Mouse (Mus musculus) hindbrain, embryonic 11.5 days (tissue): Measurements from ENCODE around the gene 2210016L21Rik. TPM values are rescaled to one million over a fixed set of nuclear protein-coding genes. Genes with fewer than 3 reads are reported as not detected.
"Not testable (repeated sequence)": the region's sequence is repeated elsewhere in the genome, so short reads cannot be mapped to it uniquely, and the experiment has no call there.

ENCODE experiments used
- ATAC-seq: fragments of 200-750 bp; cut with Nextera tagmentation; 2 replicates; pipeline ENCODE4 v1.8.0; 2017; ENCODE audit warnings: mild to moderate bottlenecking, moderate TSS enrichment, moderate library complexity; ENCODE audit not compliant: low FRiP score
- DNase-seq: peaks from one replicate; pipeline ENCODE4 v3.0.0-alpha.2; 2015; ENCODE audit warnings: low spot score
- H3K27ac ChIP-seq: fragments of 300-500 bp; sonication (generic); 2 replicates; pipeline ENCODE4 v1.5.1; 2014; ENCODE audit warnings: mild to moderate bottlenecking, low read depth, low read length
- H3K27me3 ChIP-seq: fragments of 300-500 bp; sonication (generic); 2 replicates; pipeline ENCODE4 v1.6.1; 2014; ENCODE audit warnings: mild to moderate bottlenecking, low read length, moderate library complexity, mixed read lengths; ENCODE audit not compliant: control insufficient read depth, insufficient read depth
- H3K36me3 ChIP-seq: fragments of 300-500 bp; sonication (generic); 2 replicates; pipeline ENCODE4 v1.6.1; 2014; ENCODE audit warnings: mild to moderate bottlenecking, low read length, moderate library complexity, mixed read lengths; ENCODE audit not compliant: control insufficient read depth, insufficient read depth
- H3K4me1 ChIP-seq: fragments of 300-500 bp; sonication (generic); replicated peaks from 2 replicates; pipeline ENCODE4 v1.6.1; 2014; ENCODE audit warnings: low read length, mixed read lengths; ENCODE audit not compliant: control insufficient read depth, insufficient read depth
- H3K4me2 ChIP-seq: fragments of 300-500 bp; sonication (generic); replicated peaks from 2 replicates; pipeline ENCODE4 v1.6.1; 2014; ENCODE audit warnings: mild to moderate bottlenecking, low read depth, low read length
- H3K4me3 ChIP-seq: fragments of 300-500 bp; sonication (generic); 2 replicates; pipeline ENCODE4 v1.5.1; 2014; ENCODE audit warnings: low read depth, low read length
- H3K9ac ChIP-seq: fragments of 300-500 bp; sonication (generic); 2 replicates; pipeline ENCODE4 v1.6.1; 2014; ENCODE audit warnings: low read depth, low read length
- H3K9me3 ChIP-seq: fragments of 300-500 bp; sonication (generic); 2 replicates; pipeline ENCODE4 v1.6.1; 2016; ENCODE audit warnings: low read length; ENCODE audit not compliant: control insufficient read depth
- WGBS: fragments of 180-500 bp; shearing (Covaris S2); extraction: QIAGEN DNeasy Blood & Tissue Kit; methylation state at CpG from one replicate; pipeline ENCODE4 v1.1.7; 2014; 5-methylcytosine and 5-hydroxymethylcytosine counted together
- polyA plus RNA-seq: library from polyadenylated mRNA; unstranded; fragments of >200 nt; fragmentation: Nextera tagmentation; extraction: Ambion mirVana; gene quantifications from 2 replicates; pipeline ENCODE4 v1.2.1, GENCODE M21; 2014

The 2210016L21Rik gene
- polyA plus RNA-seq, 1 experiment from 2014 or later, result 57.4 TPM

DNA sequence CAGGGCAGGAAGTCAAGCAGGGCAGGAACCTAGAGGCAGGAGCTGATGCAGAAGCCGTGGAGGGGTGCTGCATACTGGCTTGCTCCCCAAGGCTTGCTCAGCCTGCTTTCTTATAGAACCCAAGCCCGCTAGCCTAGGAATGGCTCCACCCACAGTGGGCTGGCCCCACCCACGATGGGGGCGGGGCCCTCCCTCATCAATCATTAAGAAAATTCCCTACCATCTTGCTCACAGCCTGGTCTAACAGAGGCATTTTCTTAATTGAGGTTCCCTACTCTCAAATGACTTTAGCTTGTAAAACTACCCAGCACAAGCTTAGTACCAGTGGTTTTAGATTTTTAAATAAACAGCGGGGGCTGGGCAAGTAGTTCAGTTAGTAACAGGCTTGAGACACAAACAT is 10.3 kb upstream of the 2210016L21Rik start:
- no peaks in the 10 kb centered on the region for H3K9me3 ChIP-seq
- H3K4me2 ChIP-seq, result no peak overlapping the region
- H3K27me3 ChIP-seq, result no peaks in the 10 kb centered on the region
- no peaks in the 10 kb centered on the region for H3K36me3 ChIP-seq
- ATAC-seq (no peak), DNase-seq (no peak)
- 65% methylated on average over 5 of the region's 5 CpGs for WGBS
- H3K9ac ChIP-seq, result no peak overlapping the region
- no peak overlapping the region for H3K27ac ChIP-seq
- H3K4me3 ChIP-seq, result no peak overlapping the region
- H3K4me1 ChIP-seq, result no peaks in the 10 kb centered on the region

DNA sequence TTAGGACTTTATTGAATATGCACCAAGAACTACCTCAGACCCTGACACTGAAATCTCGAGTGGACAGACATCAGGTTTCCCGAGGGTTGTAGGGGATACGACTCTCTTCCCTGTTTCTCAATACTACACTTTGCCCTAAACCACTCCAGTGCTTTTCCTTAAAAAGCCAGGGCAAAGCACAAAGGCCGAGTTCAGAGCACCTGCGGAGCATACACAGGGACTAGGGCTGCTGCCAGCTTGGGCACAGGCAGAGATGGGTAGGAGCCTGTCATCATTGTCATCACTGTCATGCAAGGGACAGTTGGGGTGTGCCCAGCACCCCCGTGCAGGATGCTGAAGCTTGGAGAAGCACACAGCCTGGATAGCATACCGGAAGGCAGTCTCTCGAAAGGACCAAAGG is 8.8 kb upstream of the 2210016L21Rik start:
- no peaks in the 10 kb centered on the region for H3K4me1 ChIP-seq
- H3K4me3 ChIP-seq, result no peak overlapping the region
- H3K27me3 ChIP-seq, result no peaks in the 10 kb centered on the region
- DNase-seq (no peak), ATAC-seq (no peak)
- H3K36me3 ChIP-seq, result no peaks in the 10 kb centered on the region
- H3K9ac ChIP-seq, result no peak overlapping the region
- H3K4me2 ChIP-seq, result no peak overlapping the region
- no peak overlapping the region for H3K27ac ChIP-seq
- 83% methylated on average over 8 of the region's 8 CpGs for WGBS
- no peaks in the 10 kb centered on the region for H3K9me3 ChIP-seq

DNA sequence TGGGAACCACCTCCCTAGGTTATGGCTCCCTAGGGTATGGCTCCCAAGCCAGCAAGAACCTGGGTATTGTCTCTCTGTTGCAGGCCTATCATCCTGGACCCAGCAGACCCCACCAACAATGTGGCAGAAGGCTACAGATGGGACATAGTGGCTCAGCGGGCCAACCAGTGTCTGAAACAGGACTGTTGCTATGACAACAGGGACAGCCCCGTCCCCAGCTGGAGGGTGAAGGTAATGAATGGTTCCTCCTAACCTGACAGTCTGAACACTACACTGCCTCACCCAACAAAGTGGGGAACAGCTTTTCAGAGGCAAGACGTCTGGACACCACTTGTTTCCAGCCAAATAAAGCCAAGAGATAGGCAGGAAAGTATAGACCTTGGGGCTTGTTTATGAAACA is 6.1 kb upstream of the 2210016L21Rik start:
- WGBS, result 26% methylated on average over 3 of the region's 3 CpGs
- ATAC-seq (no peak; the same call in 1 of the 2 replicates), DNase-seq (peak; percentile 47)
- H3K4me3 ChIP-seq, result no peak overlapping the region
- H3K36me3 ChIP-seq, result no peaks in the 10 kb centered on the region
- no peak overlapping the region for H3K27ac ChIP-seq
- no peaks in the 10 kb centered on the region for H3K4me1 ChIP-seq
- no peak overlapping the region for H3K4me2 ChIP-seq
- H3K27me3 ChIP-seq, result no peaks in the 10 kb centered on the region
- no peaks in the 10 kb centered on the region for H3K9me3 ChIP-seq
- no peak overlapping the region for H3K9ac ChIP-seq

DNA sequence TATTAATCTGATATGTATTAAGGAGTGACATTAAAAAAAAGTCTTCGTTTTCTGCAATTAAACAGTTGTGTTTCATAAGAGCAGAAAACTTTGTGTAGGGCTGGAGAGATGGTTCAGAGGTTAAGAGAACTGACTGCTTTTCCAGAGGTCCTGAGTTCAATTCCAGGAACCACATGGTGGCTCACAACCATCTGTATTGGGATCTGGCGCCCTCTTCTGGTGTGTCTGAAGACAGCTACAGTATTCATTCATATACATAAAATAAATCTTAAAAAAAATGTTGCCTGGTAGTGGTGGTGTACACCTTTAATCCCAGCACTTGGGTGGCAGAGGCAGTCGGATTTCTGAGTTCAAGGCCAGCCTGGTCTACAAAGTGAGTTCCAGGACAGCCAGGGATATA is 820 bp upstream of the 2210016L21Rik start:
- not testable (repeated sequence) for ATAC-seq, H3K9me3 ChIP-seq, H3K27ac ChIP-seq, H3K4me3 ChIP-seq, H3K27me3 ChIP-seq, H3K4me2 ChIP-seq, DNase-seq, H3K36me3 ChIP-seq, H3K9ac ChIP-seq, H3K4me1 ChIP-seq
- 58% methylated on average over 3 of the region's 3 CpGs for WGBS

DNA sequence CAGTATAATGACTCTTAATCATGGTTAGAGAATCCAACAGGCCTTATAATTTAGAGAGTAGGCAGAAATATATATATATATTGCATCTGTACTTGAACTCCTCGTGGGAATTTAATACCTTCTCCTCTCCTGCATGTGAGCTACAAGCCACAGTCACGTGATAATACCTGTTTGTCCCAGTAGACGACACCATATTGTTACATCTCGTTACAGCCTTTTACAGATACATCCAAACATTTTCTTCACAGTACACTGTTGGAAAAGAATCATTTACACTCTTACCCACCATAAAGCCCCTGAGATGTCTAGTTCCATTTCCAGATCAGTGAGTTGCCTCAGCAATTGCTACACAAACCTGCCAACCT is 790 bp downstream of the 2210016L21Rik start:
- peak overlapping the region; percentile 92 for H3K9ac ChIP-seq
- H3K4me1 ChIP-seq, result no peaks in the 10 kb centered on the region
- 0 out of 2 replicates have a peak, but pooled peaks cover 3% of the 10 kb centered on the region for H3K36me3 ChIP-seq
- H3K27ac ChIP-seq, result no peak overlapping the region
- H3K27me3 ChIP-seq, result no peaks in the 10 kb centered on the region
- peak overlapping the region; percentile 90 for H3K4me3 ChIP-seq
- DNase-seq (no peak), ATAC-seq (no peak)
- peak overlapping the region; percentile 69 for H3K4me2 ChIP-seq
- 54% methylated on average over 4 of the region's 4 CpGs for WGBS
- H3K9me3 ChIP-seq, result no peaks in the 10 kb centered on the region

DNA sequence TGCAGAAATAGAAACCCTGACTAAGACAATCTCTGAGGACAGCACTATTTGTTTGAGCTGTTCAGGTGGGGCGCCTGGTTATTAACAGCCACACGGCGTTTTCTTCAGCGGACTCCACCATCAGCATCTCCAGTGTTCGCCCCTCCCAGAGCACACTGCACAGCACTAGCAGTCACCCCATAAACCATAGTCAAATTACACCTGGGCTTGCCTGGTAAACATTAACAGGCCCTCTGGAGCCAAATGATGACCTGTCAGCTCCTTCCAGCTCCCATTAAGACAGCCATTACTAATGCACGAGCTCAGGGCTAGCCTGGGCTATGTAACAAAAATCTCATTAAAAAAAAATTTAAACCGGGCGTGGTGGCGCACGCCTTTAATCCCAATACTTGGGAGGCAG is 3.1 kb downstream of the 2210016L21Rik start:
- DNase-seq (no peak), ATAC-seq (no peak)
- no peak overlapping the region for H3K4me2 ChIP-seq
- no peaks in the 10 kb centered on the region for H3K4me1 ChIP-seq
- H3K36me3 ChIP-seq, result 0 out of 2 replicates have a peak, but pooled peaks cover 9% of the 10 kb centered on the region
- no peak overlapping the region for H3K27ac ChIP-seq
- H3K9ac ChIP-seq, result no peak overlapping the region
- no peak overlapping the region for H3K4me3 ChIP-seq
- WGBS, result 98% methylated on average over 10 of the region's 10 CpGs
- no peaks in the 10 kb centered on the region for H3K27me3 ChIP-seq
- H3K9me3 ChIP-seq, result no peaks in the 10 kb centered on the region

DNA sequence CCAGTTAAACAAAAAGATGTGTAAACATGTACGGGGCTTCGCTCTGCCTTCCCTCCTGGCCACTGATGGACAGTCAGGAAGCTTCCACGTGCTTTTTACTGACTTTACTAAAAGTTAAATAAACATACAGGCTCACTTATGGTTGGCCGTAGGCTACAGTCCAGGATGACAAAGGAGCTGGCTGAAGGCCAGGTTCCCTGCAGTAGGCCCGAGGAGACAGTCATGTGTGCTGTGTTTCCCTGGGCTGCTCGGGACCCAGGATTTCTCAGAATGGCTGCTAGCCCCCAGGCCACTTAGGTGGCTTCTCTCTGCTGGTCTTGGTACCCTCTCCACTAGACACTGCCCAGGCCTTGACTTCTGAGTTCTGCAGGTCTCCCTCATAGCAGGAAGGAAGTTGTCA is 6.9 kb downstream of the 2210016L21Rik start:
- Histone ChIP-seq H3K36me3 (0 out of 2 replicates have a peak, but pooled peaks cover 11% of the 10 kb centered on the region), H3K4me2 (no peak overlapping the region), H3K9ac (no peak overlapping the region), H3K4me3 (no peak overlapping the region), H3K27ac (no peak overlapping the region), H3K4me1 (no peaks in the 10 kb centered on the region), H3K27me3 (no peaks in the 10 kb centered on the region), H3K9me3 (no peaks in the 10 kb centered on the region)
- no peak for DNase-seq
- no peak for ATAC-seq
- 80% methylated on average over 6 of the region's 6 CpGs for WGBS

DNA sequence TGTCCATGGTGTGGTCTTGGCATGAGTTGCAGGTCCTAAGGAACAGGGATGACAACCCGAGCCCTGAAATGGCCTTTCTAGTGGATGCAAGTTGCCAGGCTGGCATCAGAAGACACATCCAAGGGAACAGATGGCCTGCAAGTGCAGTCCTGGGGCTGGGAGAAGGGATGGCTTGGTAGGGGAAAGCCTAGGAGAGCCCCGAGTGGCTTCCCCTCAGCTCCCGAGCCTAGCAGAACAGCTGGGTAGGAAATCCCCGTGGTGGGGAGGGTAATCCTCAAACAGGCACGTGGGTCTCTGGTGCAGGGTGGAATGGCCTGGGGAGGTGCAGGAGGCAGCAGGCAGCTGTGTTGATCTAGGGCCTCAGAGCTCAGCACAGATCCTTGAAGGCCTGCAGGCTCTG is 7.4 kb downstream of the 2210016L21Rik start:
- no peaks in the 10 kb centered on the region for H3K9me3 ChIP-seq
- H3K36me3 ChIP-seq, result 0 out of 2 replicates have a peak, but pooled peaks cover 11% of the 10 kb centered on the region
- no peak overlapping the region for H3K4me2 ChIP-seq
- no peak overlapping the region for H3K4me3 ChIP-seq
- H3K4me1 ChIP-seq, result no peaks in the 10 kb centered on the region
- no peak for DNase-seq
- 74% methylated on average over 5 of the region's 5 CpGs for WGBS
- no peaks in the 10 kb centered on the region for H3K27me3 ChIP-seq
- no peak overlapping the region for H3K27ac ChIP-seq
- ATAC-seq, result no peak
- H3K9ac ChIP-seq, result no peak overlapping the region

DNA sequence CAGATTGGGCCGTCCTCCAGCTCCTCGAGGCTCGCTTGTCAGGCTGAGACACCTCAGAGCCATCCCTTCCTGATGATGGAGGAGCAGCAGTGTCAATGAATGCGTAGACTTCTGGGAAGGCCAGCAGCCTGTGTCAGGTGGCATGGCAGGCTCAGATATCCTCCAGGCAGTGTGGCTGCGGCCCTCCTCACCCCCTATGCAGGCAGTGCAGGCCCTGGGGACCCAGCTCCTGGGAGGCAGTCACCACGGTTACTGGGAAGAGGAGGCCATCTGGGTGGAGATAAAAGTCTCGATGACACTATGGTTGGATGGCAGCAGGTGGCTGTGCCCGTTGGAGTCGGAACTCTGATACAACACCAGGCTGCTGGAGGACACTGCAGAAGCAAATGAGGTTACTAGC is 7.9 kb downstream of the 2210016L21Rik start:
- H3K9ac ChIP-seq, result no peak overlapping the region
- H3K27me3 ChIP-seq, result no peaks in the 10 kb centered on the region
- H3K27ac ChIP-seq, result no peak overlapping the region
- 83% methylated on average over 9 of the region's 9 CpGs for WGBS
- H3K9me3 ChIP-seq, result no peaks in the 10 kb centered on the region
- H3K4me3 ChIP-seq, result no peak overlapping the region
- DNase-seq (no peak), ATAC-seq (no peak)
- no peaks in the 10 kb centered on the region for H3K4me1 ChIP-seq
- 0 out of 2 replicates have a peak, but pooled peaks cover 11% of the 10 kb centered on the region for H3K36me3 ChIP-seq
- H3K4me2 ChIP-seq, result no peak overlapping the region
